Comparison of ENCODE assay signal across 18 mouse cellular contexts in the genomic region with DNA sequence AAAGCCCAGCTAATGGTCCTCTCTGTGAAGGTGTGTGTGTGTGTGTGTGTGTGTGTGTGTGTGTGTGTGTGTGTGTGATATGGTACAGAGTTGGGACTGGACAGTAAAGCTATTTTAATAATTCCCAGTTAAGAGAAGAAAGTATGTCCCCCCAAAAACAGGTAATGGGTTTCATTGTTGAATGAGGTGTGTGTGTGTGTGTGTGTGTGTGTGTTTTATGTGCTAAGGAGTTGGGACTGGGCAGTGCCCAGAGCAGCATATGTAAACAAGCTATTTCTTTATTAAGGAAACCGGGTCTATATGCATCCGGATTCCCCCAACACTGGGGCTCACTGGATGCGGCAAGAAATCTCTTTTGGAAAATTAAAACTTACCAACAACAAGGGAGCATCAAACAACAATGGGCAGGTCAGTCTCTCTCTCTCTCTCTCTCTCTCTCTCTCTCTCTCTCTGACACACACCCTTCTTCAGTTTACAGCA. TPM values are rescaled to one million over a fixed set of nuclear protein-coding genes. Genes with fewer than 3 reads are reported as not detected.
A peak's percentile ranks its signal among the peaks of the same experiment; 100 is the strongest.
DNase-seq lines count a peak whose midpoint lies in the region; ATAC-seq lines count a peak whose summit lies in the region.
"Had no signal": no experiment of that assay in that cellular context is flagged by ENCODE, and none has a peak within 500 bp of the region (broad histone marks: within the 10 kb centered on the region; RNA-seq: fewer than 3 reads in every experiment).

No protein-coding gene starts in this region.

- H3K9ac ChIP-seq in midbrain, embryonic 13.5 days (replicated peaks) = no peak overlapping the region
- H3K9ac ChIP-seq in midbrain, embryonic 15.5 days = no peak overlapping the region
- peak overlapping the region; percentile 84 for H3K9ac ChIP-seq in forebrain, embryonic 13.5 days
- H3K9ac ChIP-seq: hindbrain, embryonic 15.5 days; limb, embryonic 13.5 days; liver, embryonic 14.5 days had no signal

- no peaks in the 10 kb centered on the region for H3K9me3 ChIP-seq in midbrain, embryonic 13.5 days
- H3K9me3 ChIP-seq in midbrain, embryonic 15.5 days = no peaks in the 10 kb centered on the region
- H3K9me3 ChIP-seq in forebrain, embryonic 13.5 days (replicated peaks) = no peaks in the 10 kb centered on the region
- H3K9me3 ChIP-seq: embryonic facial prominence, embryonic 12.5 days; hindbrain, embryonic 15.5 days; limb, embryonic 13.5 days; megakaryocyte, embryonic 14.5 days had no signal

- H3K4me2 ChIP-seq in midbrain, embryonic 13.5 days (replicated peaks) = no peak overlapping the region
- H3K4me2 ChIP-seq in midbrain, embryonic 15.5 days = no peak overlapping the region
- peak overlapping the region; percentile 49 for H3K4me2 ChIP-seq in forebrain, embryonic 13.5 days

- no peak overlapping the region for H3K27ac ChIP-seq in midbrain, embryonic 13.5 days
- H3K27ac ChIP-seq in midbrain, embryonic 15.5 days = no peak overlapping the region
- peak overlapping the region; percentile 97 for H3K27ac ChIP-seq in forebrain, embryonic 13.5 days
- H3K27ac ChIP-seq: embryonic facial prominence, embryonic 12.5 days; hindbrain, embryonic 15.5 days; limb, embryonic 13.5 days; liver, embryonic 14.5 days had no signal

- peaks cover 98% of the 10 kb centered on the region for H3K27me3 ChIP-seq in midbrain, embryonic 13.5 days
- peaks cover 71% of the 10 kb centered on the region for H3K27me3 ChIP-seq in midbrain, embryonic 15.5 days (replicated peaks)
- H3K27me3 ChIP-seq in forebrain, embryonic 13.5 days = peaks cover 75% of the 10 kb centered on the region

- no peak for ATAC-seq in midbrain, embryonic 13.5 days
- no peak for ATAC-seq in midbrain, embryonic 15.5 days (replicated peaks)
- ATAC-seq in forebrain, embryonic 13.5 days = no peak
- no peak for ATAC-seq in inflammation-experienced regulatory T-cells, adult 6 months

- WGBS in midbrain, embryonic 13.5 days = 0% methylated on average over 3 of the region's 3 CpGs
- 3% methylated on average over 3 of the region's 3 CpGs for WGBS in midbrain, embryonic 15.5 days
- WGBS in forebrain, embryonic 13.5 days = 9% methylated on average over 3 of the region's 3 CpGs

- 0 out of 2 replicates have a peak overlapping the region, but pooled peaks have one; percentile 1 for H3K4me3 ChIP-seq in midbrain, embryonic 13.5 days (replicated peaks)
- H3K4me3 ChIP-seq in midbrain, embryonic 15.5 days = no peak overlapping the region
- peak overlapping the region; percentile 54 for H3K4me3 ChIP-seq in forebrain, embryonic 13.5 days
- H3K4me3 ChIP-seq: embryonic facial prominence, embryonic 12.5 days had no signal

- H3K4me1 ChIP-seq in midbrain, embryonic 13.5 days (replicated peaks) = peaks cover 31% of the 10 kb centered on the region
- peaks cover 29% of the 10 kb centered on the region for H3K4me1 ChIP-seq in midbrain, embryonic 15.5 days
- peaks cover 34% of the 10 kb centered on the region for H3K4me1 ChIP-seq in forebrain, embryonic 13.5 days

- H3K36me3 ChIP-seq in midbrain, embryonic 13.5 days = no peaks in the 10 kb centered on the region
- no peaks in the 10 kb centered on the region for H3K36me3 ChIP-seq in midbrain, embryonic 15.5 days (replicated peaks)
- H3K36me3 ChIP-seq in forebrain, embryonic 13.5 days (ENCODE audit: poor library complexity, severe bottlenecking) = no peaks in the 10 kb centered on the region
- H3K36me3 ChIP-seq: embryonic facial prominence, embryonic 12.5 days; hindbrain, embryonic 15.5 days; limb, embryonic 13.5 days had no signal

- peak; percentile 36 for DNase-seq in embryo, embryonic 10.5 days (ENCODE audit: low spot score)
- DNase-seq in embryo, embryonic 10 days (ENCODE audit: low spot score) = no peak
- peak; percentile 20 for DNase-seq in retina, embryonic 14.5 days (ENCODE audit: low spot score)
- no peak for DNase-seq in thymus, postnatal 36 days
- DNase-seq: kidney, adult 9 months; lung, postnatal 10 days had no signal

RNA-seq across cellular contexts. Expression of gene Tbr1, which starts 3.7 kb away (rescaled TPM):
- 1.2 and 3.9 TPM in 2 replicates for polyA plus RNA-seq in midbrain, embryonic 13.5 days (2015; fragmentation: Nextera tagmentation; extraction: Ambion mirVana)
- 2.8 and 3.7 TPM in 2 replicates for polyA plus RNA-seq in midbrain, embryonic 15.5 days (2015; fragmentation: Nextera tagmentation; extraction: Ambion mirVana)
- 36.3 and 45.1 TPM in 2 replicates for polyA plus RNA-seq in forebrain, embryonic 13.5 days (2015; fragmentation: Nextera tagmentation; extraction: Ambion mirVana)
- not detected for polyA plus RNA-seq in inflammation-experienced regulatory T-cells, adult 6 months (2017; shearing (Covaris generic))
- polyA plus RNA-seq: CD4-positive, CD25-positive, alpha-beta regulatory T cell, adult 4 months; heart, embryonic 16.5 days; large intestine, adult 2 months had no signal

Comparison
In these comparisons a context has a peak if more than half of its experiments do, and no peak if none do; other contexts are left out.
1. DNase-seq: peak in embryo, embryonic 10.5 days (single experiment) and retina, embryonic 14.5 days (single experiment); none in embryo, embryonic 10 days (single experiment) and thymus, postnatal 36 days (0 of 2).